Mouse (Mus musculus): ENCODE data around the gene Slxl1.
"Not testable (repeated sequence)": the region's sequence is repeated elsewhere in the genome, so short reads cannot be mapped to it uniquely, and the experiment has no call there.

Slxl1 gene

GRCm38 (mm10) chrX:55226576-55226975 is at the start of gene Slxl1:
Gene Slxl1, plus strand, starts transcription at chrX:55226876.
- not testable (repeated sequence) for ATAC-seq (ENCODE audit: low TSS enrichment)
